Mouse (Mus musculus): Measurements from ENCODE around the gene Mtfmt.

- TF ChIP-seq POLR2A (IDR thresholded peaks at IDR 0.05; ENCODE audit: borderline replicate concordance, insufficient read depth, low read length) (no peak), CTCF (IDR thresholded peaks at IDR 0.05; ENCODE audit: borderline replicate concordance, insufficient read depth, low read depth, low read length) (no peak)
Observed at GRCm38 (mm10) chr9:65435211-65435610, 371 bp upstream of the Mtfmt start.

All from cerebellum, adult 2 months (tissue).